Mouse (Mus musculus): Measurements from ENCODE around the gene Eaf2. TPM values are rescaled to one million over a fixed set of nuclear protein-coding genes. Genes with fewer than 3 reads are reported as not detected.

The Eaf2 gene
- polyA plus RNA-seq, 1 experiment from 2014 or later: 3.1 TPM

- ATAC-seq (ENCODE audit: low FRiP score, low TSS enrichment): no peak
- no peak for TF ChIP-seq CTCF (IDR thresholded peaks at IDR 0.05; ENCODE audit: low read depth)
- TF ChIP-seq EP300 (optimal IDR thresholded peaks at IDR 0.05): no peak
Observed at GRCm38 (mm10) chr16:36914195-36914594, 39.4 kb upstream of the Eaf2 start.

DNA sequence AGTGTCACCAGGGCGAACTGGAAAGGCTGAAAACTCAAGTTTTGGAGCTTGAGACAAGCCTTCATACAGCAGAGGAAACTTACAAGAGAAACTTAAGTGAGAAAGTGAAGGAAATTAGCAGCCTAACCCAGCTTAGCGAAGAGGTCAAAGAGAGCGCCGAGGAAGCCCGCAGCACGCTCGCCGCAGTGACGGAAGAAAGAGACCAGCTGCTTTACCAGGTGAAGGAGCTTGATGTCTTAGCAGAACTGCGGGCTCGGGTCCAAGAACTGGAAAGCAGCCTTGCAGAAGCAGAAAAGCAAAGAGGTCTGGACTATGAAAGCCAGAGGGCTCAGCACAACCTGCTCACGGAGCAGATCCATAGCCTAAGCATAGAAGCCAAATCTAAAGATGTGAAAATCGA, 37.5 kb upstream of the Eaf2 start:
- Histone ChIP-seq H3K36me3 (ENCODE audit: control insufficient read depth, insufficient read depth, low read length) (peaks cover 27% of the 10 kb centered on the region; the same call in 1 of the 2 replicates), H3K27ac (replicated peaks) (no peak overlapping the region), H3K27me3 (ENCODE audit: control insufficient read depth, insufficient read depth, low read length) (no peaks in the 10 kb centered on the region), H3K4me2 (replicated peaks; ENCODE audit: low read depth) (no peak overlapping the region), H3K9ac (ENCODE audit: low read length) (no peak overlapping the region), H3K4me1 (replicated peaks; ENCODE audit: control insufficient read depth, insufficient read depth) (no peaks in the 10 kb centered on the region), H3K9me3 (ENCODE audit: control insufficient read depth, low read length) (no peaks in the 10 kb centered on the region), H3K4me3 (ENCODE audit: low read depth, low read length) (no peak overlapping the region)
- WGBS: 75% methylated on average over 13 of the region's 13 CpGs
- no peak for DNase-seq (ENCODE audit: low spot score)
- no peak for ATAC-seq (ENCODE audit: low FRiP score, low TSS enrichment)
- no peak for TF ChIP-seq EP300 (optimal IDR thresholded peaks at IDR 0.05)
- TF ChIP-seq CTCF (IDR thresholded peaks at IDR 0.05; ENCODE audit: low read depth): no peak

More at GRCm38 (mm10) chr16:36914195-36914594, 39.4 kb upstream of the Eaf2 start:
- H3K9ac ChIP-seq (ENCODE audit: low read length): no peak overlapping the region
- H3K9me3 ChIP-seq (ENCODE audit: control insufficient read depth, low read length): no peaks in the 10 kb centered on the region
- no peak overlapping the region for H3K4me2 ChIP-seq (replicated peaks; ENCODE audit: low read depth)
- DNase-seq (ENCODE audit: low spot score): no peak
- H3K4me3 ChIP-seq (ENCODE audit: low read depth, low read length): no peak overlapping the region
- H3K27ac ChIP-seq (replicated peaks): no peak overlapping the region
- H3K4me1 ChIP-seq (replicated peaks; ENCODE audit: control insufficient read depth, insufficient read depth): no peaks in the 10 kb centered on the region
- peaks cover 26% of the 10 kb centered on the region for H3K36me3 ChIP-seq (ENCODE audit: control insufficient read depth, insufficient read depth, low read length)
- WGBS: 55% methylated on average over 5 of the region's 5 CpGs
- no peaks in the 10 kb centered on the region for H3K27me3 ChIP-seq (ENCODE audit: control insufficient read depth, insufficient read depth, low read length)

- H3K27me3 ChIP-seq (ENCODE audit: control insufficient read depth, insufficient read depth, low read length): no peaks in the 10 kb centered on the region
- no peak overlapping the region for H3K27ac ChIP-seq (replicated peaks)
- no peak for ATAC-seq (ENCODE audit: low FRiP score, low TSS enrichment)
- DNase-seq (ENCODE audit: low spot score): no peak
- TF ChIP-seq CTCF (IDR thresholded peaks at IDR 0.05; ENCODE audit: low read depth): no peak
- TF ChIP-seq EP300 (optimal IDR thresholded peaks at IDR 0.05): no peak
- 85% methylated on average over 10 of the region's 10 CpGs for WGBS
- H3K9ac ChIP-seq (ENCODE audit: low read length): no peak overlapping the region
- H3K4me1 ChIP-seq (replicated peaks; ENCODE audit: control insufficient read depth, insufficient read depth): no peaks in the 10 kb centered on the region
- no peak overlapping the region for H3K4me3 ChIP-seq (ENCODE audit: low read depth, low read length)
- peaks cover 27% of the 10 kb centered on the region; the same call in 1 of the 2 replicates for H3K36me3 ChIP-seq (ENCODE audit: control insufficient read depth, insufficient read depth, low read length)
- H3K4me2 ChIP-seq (replicated peaks; ENCODE audit: low read depth): no peak overlapping the region
- no peaks in the 10 kb centered on the region for H3K9me3 ChIP-seq (ENCODE audit: control insufficient read depth, low read length)
Observed at GRCm38 (mm10) chr16:36911909-36912308, 37.1 kb upstream of the Eaf2 start.

DNA sequence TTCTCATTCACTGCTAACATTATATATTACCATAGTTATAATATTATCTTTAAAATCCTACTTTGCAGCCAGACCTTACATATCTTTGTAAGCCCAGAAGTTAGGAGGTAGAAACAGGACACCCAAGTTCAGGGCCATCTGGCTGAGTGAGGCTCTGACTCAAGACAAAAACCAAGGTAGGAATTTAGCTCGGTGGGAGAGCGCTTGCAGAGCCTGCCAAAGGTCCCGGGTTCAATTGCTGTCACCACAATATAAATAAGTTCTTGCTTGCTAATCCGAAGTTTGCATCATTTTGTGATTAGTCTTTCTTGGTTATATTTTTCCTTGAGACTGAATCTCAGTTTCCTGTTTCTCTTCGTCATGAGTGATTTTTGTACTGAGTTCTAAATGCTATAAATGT, 28.4 kb upstream of the Eaf2 start:
- WGBS: 79% methylated on average over 5 of the region's 5 CpGs
- Histone ChIP-seq H3K36me3 (ENCODE audit: control insufficient read depth, insufficient read depth, low read length) (peaks cover 21% of the 10 kb centered on the region), H3K27me3 (ENCODE audit: control insufficient read depth, insufficient read depth, low read length) (no peaks in the 10 kb centered on the region)

GRCm38 (mm10) chr16:36896712-36897111, 21.9 kb upstream of the Eaf2 start:
- Histone ChIP-seq H3K27me3 (ENCODE audit: control insufficient read depth, insufficient read depth, low read length) (no peaks in the 10 kb centered on the region), H3K4me3 (ENCODE audit: low read depth, low read length) (no peak overlapping the region), H3K4me2 (replicated peaks; ENCODE audit: low read depth) (no peak overlapping the region), H3K4me1 (replicated peaks; ENCODE audit: control insufficient read depth, insufficient read depth) (no peaks in the 10 kb centered on the region), H3K9ac (ENCODE audit: low read length) (no peak overlapping the region), H3K36me3 (ENCODE audit: control insufficient read depth, insufficient read depth, low read length) (peaks cover 28% of the 10 kb centered on the region), H3K9me3 (ENCODE audit: control insufficient read depth, low read length) (no peaks in the 10 kb centered on the region), H3K27ac (replicated peaks) (no peak overlapping the region)
- no peak for TF ChIP-seq CTCF (IDR thresholded peaks at IDR 0.05; ENCODE audit: low read depth)
- no peak for TF ChIP-seq EP300 (optimal IDR thresholded peaks at IDR 0.05)
- 92% methylated on average over 6 of the region's 6 CpGs for WGBS
- DNase-seq (ENCODE audit: low spot score) (no peak), ATAC-seq (ENCODE audit: low FRiP score, low TSS enrichment) (no peak)

More for the DNA sequence above, 28.4 kb upstream of the Eaf2 start:
- Histone ChIP-seq H3K4me1 (replicated peaks; ENCODE audit: control insufficient read depth, insufficient read depth) (no peaks in the 10 kb centered on the region), H3K4me2 (replicated peaks; ENCODE audit: low read depth) (no peak overlapping the region), H3K9me3 (ENCODE audit: control insufficient read depth, low read length) (no peaks in the 10 kb centered on the region), H3K9ac (ENCODE audit: low read length) (no peak overlapping the region), H3K27ac (replicated peaks) (no peak overlapping the region), H3K4me3 (ENCODE audit: low read depth, low read length) (no peak overlapping the region)
- DNase-seq (ENCODE audit: low spot score) (no peak), ATAC-seq (ENCODE audit: low FRiP score, low TSS enrichment) (no peak)
- no peak for TF ChIP-seq EP300 (optimal IDR thresholded peaks at IDR 0.05)
- no peak for TF ChIP-seq CTCF (IDR thresholded peaks at IDR 0.05; ENCODE audit: low read depth)

DNA sequence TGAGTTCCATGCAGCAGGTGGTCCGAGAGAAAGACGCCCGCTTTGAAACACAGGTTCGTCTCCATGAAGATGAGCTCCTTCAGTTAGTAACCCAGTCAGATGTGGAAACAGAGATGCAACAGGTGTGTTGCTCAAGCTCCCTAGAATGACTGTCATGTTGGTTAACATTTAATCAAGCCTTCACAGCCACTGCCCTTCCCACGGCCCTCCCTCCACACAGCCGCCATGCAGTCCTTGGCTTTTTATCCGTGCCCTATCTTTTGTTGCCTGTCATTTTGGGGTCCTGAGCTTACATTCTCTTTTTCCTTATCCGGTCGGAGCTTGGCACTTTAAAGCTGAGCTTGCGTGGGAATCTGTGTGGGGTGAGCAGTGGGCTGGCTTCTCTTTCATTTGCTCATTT, 18.5 kb upstream of the Eaf2 start:
- no peak for ATAC-seq (ENCODE audit: low FRiP score, low TSS enrichment)
- H3K27me3 ChIP-seq (ENCODE audit: control insufficient read depth, insufficient read depth, low read length): no peaks in the 10 kb centered on the region
- no peak for DNase-seq (ENCODE audit: low spot score)
- H3K4me1 ChIP-seq (replicated peaks; ENCODE audit: control insufficient read depth, insufficient read depth): no peaks in the 10 kb centered on the region
- TF ChIP-seq EP300 (optimal IDR thresholded peaks at IDR 0.05): no peak
- TF ChIP-seq CTCF (IDR thresholded peaks at IDR 0.05; ENCODE audit: low read depth): no peak
- 90% methylated on average over 10 of the region's 10 CpGs for WGBS
- no peak overlapping the region for H3K9ac ChIP-seq (ENCODE audit: low read length)
- H3K36me3 ChIP-seq (ENCODE audit: control insufficient read depth, insufficient read depth, low read length): peaks cover 18% of the 10 kb centered on the region
- no peak overlapping the region for H3K4me2 ChIP-seq (replicated peaks; ENCODE audit: low read depth)
- no peak overlapping the region for H3K27ac ChIP-seq (replicated peaks)
- H3K4me3 ChIP-seq (ENCODE audit: low read depth, low read length): no peak overlapping the region
- no peaks in the 10 kb centered on the region for H3K9me3 ChIP-seq (ENCODE audit: control insufficient read depth, low read length)
